Mouse (Mus musculus): ENCODE measurements around the gene Sspo. TPM values are rescaled to one million over a fixed set of nuclear protein-coding genes. Genes with fewer than 3 reads are reported as not detected.

Gene Sspo
- 1 to 10 TPM in 1 of 4 experiments, under 1 TPM in 3; 0.84 to 1.4 (median 0.90) TPM for total RNA-seq (2022)

DNA sequence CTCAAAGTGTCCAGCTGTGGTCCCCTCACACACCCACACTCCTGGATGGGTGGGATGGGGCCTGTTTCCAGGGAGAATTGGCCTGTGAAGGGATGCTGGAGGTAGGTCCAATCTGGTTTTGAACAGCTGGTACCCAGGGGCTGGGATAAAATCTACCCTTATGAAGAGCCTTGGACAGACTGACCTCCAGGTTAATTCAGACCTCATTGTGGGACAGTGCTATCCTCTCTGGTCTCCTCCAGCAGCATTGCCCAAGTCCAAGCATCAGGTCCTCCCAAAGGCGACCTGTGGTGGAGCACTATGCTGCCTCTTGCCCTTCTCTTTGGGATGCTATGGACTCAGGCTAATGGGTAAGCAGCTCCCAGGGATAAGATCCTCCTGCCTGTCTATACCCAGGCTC, at the start of gene Sspo:
TSS of gene Sspo (plus strand) at position 301 of the 400 bp plus-strand sequence.
- DNase-seq (ENCODE audit: low spot score in 2 of 2): no peak

DNA sequence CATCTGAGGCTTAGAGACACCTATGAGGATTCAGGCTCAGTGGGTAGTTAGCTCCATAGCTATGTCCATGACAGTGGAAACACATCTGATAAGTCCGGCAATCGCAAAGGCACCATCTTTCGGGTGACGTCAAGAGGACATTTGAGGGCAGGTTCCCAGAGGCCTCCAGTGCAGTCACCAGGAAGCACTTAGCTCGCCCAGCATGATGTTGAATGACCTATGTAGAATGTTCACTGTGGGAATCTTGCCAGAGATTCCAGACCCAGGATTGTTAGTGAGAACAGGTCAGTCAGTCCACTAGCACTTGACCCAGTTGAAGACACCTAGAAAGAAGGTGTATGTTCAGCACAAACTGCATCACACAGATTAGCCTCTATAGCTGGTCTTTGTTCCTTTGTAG, 48.1 kb upstream of the Sspo start:
- DNase-seq (ENCODE audit: low spot score in 2 of 2): no peak

GRCm38 (mm10) chr6:48404071-48404470, 44.0 kb upstream of the Sspo start:
- DNase-seq (ENCODE audit: low spot score in 2 of 2): no peak

- no peak for DNase-seq (ENCODE audit: low spot score in 2 of 2)
Observed at GRCm38 (mm10) chr6:48409726-48410343, 38.2 kb upstream of the Sspo start.

DNA sequence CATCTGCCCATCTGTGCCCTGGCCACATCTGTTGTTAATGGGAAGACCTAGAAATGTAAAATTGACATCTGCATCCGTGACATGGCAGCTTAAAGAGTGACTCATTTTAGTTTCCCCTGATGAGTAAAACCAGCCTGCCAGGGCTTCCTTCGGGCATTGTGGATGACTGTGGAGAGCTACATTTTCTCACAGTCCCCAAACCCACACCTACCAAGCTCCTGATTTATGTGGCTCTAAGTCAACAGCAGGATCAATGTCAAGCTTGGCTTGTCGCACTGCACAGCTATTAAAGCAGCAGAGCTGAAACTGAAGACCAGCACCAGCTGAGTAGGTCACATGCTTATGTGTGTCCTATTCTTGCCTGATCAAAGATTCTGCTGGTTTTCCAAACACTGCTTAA, 37.5 kb upstream of the Sspo start:
- DNase-seq (ENCODE audit: low spot score in 2 of 2): no peak

DNA sequence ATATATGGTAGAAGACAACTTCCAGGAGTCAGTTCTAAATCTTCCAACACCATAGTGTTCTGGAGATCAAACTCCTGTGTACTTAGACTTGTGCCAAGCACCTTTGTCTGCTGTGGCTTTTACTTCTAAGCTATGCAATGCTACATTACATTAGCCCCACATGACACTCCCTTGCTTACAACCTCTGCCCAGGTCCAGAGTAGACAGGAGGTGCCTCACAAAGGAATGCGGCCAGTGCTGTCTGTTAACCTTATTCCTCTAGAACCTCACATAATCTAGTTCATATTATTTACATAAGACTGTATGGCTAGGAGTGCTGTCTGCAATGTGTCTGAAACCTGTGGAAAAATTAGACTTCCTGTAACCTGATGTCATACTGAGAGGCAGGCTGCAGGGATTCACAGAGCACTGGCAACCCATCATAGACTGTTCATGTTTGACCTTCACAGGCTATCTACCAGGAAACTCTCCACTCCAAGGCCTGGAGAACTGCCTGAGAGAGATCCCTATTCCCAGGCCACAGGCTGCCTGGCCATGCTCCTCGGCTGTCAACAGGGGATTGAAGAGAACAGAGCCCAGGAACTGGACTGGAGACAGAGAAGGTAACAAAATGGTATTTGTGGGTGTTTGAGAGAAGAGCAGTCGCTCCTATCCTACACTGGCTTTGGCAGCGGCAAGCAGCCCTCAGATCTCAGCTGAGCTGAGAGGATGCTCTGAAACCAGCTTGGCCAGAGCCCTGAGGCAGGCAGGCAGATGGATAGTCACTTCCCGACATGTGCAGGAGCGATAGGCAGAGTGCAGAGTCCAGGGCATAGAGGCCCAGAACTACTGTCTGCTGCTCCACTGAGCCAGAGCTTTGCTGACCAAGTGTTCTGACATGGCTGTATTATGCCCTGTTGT, 36.6 kb upstream of the Sspo start:
- DNase-seq (ENCODE audit: low spot score in 2 of 2): peak in 1 of 2 experiments; percentile 3

- DNase-seq (ENCODE audit: low spot score in 2 of 2): no peak
Observed at GRCm38 (mm10) chr6:48412147-48412546, 35.9 kb upstream of the Sspo start.

- no peak for DNase-seq (ENCODE audit: low spot score in 2 of 2)
Observed at GRCm38 (mm10) chr6:48412662-48413061, 35.4 kb upstream of the Sspo start.

- DNase-seq (ENCODE audit: low spot score in 2 of 2): no peak
Observed at GRCm38 (mm10) chr6:48413081-48413480, 34.9 kb upstream of the Sspo start.

GRCm38 (mm10) chr6:48414886-48415285, 33.1 kb upstream of the Sspo start:
- no peak for DNase-seq (ENCODE audit: low spot score in 2 of 2)

- DNase-seq (ENCODE audit: low spot score in 2 of 2): no peak
Observed at GRCm38 (mm10) chr6:48415636-48416035, 32.4 kb upstream of the Sspo start.

- no peak for DNase-seq (ENCODE audit: low spot score in 2 of 2)
Observed at GRCm38 (mm10) chr6:48416486-48416885, 31.5 kb upstream of the Sspo start.

GRCm38 (mm10) chr6:48420647-48421046, 27.4 kb upstream of the Sspo start:
- DNase-seq (ENCODE audit: low spot score in 2 of 2): no peak

DNA sequence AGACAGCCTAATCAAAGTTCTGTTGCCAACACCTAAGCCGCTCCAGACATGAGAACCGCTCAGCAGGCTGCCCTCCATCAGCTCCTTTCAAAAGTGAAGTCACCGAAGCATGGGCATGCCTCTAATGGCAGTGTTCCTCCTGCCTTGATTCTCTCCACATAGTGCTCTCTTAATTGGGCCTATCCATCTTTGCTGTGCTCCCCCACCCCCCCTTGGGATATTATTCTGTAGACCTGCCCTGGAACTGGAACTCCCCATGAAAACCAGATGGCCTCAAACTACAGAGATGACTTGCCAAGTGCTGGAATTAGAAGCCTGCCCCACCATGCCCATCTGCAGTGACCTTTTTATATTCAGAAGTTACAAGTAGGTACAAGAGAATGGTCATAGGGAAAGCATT, 24.7 kb upstream of the Sspo start:
- no peak for DNase-seq (ENCODE audit: low spot score in 2 of 2)

GRCm38 (mm10) chr6:48424074-48424473, 24.0 kb upstream of the Sspo start:
- DNase-seq (ENCODE audit: low spot score in 2 of 2): no peak

GRCm38 (mm10) chr6:48426956-48427355, 21.1 kb upstream of the Sspo start:
- no peak for DNase-seq (ENCODE audit: low spot score in 2 of 2)

GRCm38 (mm10) chr6:48428769-48429557, 19.1 kb upstream of the Sspo start:
- no peak for DNase-seq (ENCODE audit: low spot score in 2 of 2)

DNA sequence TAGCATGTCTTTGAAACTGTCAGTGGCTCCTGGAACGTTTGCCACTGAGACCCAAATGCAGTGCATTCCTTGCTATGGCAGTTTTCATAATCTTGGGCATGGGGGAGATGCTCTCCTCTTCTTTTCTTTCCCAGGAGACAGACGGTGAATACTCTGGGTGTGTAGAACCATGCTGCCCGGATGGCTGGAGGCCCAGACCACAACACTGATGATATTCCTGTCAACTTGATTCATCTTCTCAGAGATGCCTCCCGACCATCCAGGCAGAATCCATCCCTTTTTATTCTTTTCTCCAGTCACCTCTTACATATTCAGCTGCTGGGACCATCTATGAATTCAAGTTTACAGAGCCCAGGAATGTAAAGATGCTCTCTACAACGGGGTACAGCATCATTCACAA, 17.3 kb upstream of the Sspo start:
- no peak for DNase-seq (ENCODE audit: low spot score in 2 of 2)

- DNase-seq (ENCODE audit: low spot score in 2 of 2): no peak
Observed at GRCm38 (mm10) chr6:48432893-48433816, 14.9 kb upstream of the Sspo start.

DNA sequence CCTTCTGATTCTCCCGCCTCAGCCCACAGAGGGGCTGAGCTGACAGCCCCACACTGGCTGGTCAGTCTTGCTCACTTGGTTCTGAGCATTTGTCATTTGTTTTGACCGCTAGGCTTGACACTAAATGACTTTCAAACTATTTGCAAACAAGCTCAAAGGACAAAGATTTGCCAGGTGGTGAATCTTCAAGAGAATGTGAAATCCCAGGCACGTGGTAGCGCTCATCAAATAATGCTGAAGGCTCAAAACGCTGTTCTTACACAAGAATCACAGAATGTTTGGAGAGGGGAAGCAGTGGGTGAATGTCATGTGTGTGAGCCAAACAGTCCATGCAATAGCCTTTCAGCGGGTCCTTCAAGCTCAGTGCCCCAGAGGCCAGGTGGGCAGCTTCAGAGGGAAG, 13.4 kb upstream of the Sspo start:
- DNase-seq (ENCODE audit: low spot score in 2 of 2): no peak

DNA sequence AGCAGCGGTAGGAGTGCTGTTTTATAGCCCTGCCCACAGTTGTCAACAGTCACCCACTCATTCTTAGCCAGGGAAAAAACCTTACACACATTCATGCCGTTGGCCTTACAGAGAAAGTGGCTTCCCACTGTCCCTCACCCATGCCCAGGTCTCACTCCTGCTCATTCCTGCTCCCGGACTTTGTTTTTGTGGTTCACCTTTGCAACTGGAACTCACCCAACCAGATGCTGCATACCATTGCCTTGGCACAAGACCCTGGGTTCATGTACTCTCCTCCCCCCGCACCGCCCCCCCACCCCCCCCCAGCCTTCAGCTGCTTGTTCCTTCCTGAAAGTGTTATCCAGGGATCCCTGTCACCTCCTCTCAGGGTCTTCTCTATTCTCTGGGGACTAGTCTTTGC, 12.9 kb upstream of the Sspo start:
- DNase-seq (ENCODE audit: low spot score in 2 of 2): no peak

All from left cerebral cortex, adult 8-10 months (tissue).